Mouse (Mus musculus) heart, adult 2 months (tissue): ENCODE measurements around the gene Scgn. TPM values are rescaled to one million over a fixed set of nuclear protein-coding genes. Genes with fewer than 3 reads are reported as not detected.

ENCODE experiments used
- DNase-seq, 2 experiments: peaks; one replicate each; pipeline ENCODE4 v3.0.0; 2021
- H3K27ac ChIP-seq: fragments of 200-600 bp; 2 replicates; pipeline ENCODE4 v1.8.1; 2022
- H3K27me3 ChIP-seq: fragments of 200-500 bp; 2 replicates; pipeline ENCODE4 v1.6.1; 2012; ENCODE audit warnings: mild to moderate bottlenecking, low read length, inconsistent platforms, mixed read lengths; ENCODE audit not compliant: control insufficient read depth, insufficient read depth
- H3K36me3 ChIP-seq: fragments of 200-500 bp; 2 replicates; pipeline ENCODE4 v1.6.1; 2012; ENCODE audit warnings: low read length, inconsistent platforms; ENCODE audit not compliant: control insufficient read depth, insufficient read depth
- H3K4me1 ChIP-seq: fragments of 200-500 bp; 2 replicates; pipeline ENCODE4 v1.6.1; 2011; ENCODE audit warnings: low read length; ENCODE audit not compliant: control insufficient read depth, insufficient read depth
- H3K4me3 ChIP-seq: fragments of 200-600 bp; 2 replicates; pipeline ENCODE4 v1.8.1; 2022
- H3K79me2 ChIP-seq: fragments of 200-500 bp; replicated peaks from 2 replicates; pipeline ENCODE4 v1.6.1; 2012; ENCODE audit warnings: mild to moderate bottlenecking, inconsistent platforms, low read length, moderate library complexity, mixed read lengths; ENCODE audit not compliant: control insufficient read depth, insufficient read depth
- H3K9ac ChIP-seq: fragments of 200-500 bp; 2 replicates; pipeline ENCODE4 v1.6.1; 2012; ENCODE audit warnings: low read depth, mild to moderate bottlenecking, control low read depth, inconsistent platforms, low read length, mixed read lengths
- CTCF ChIP-seq: fragments of 200-600 bp; IDR thresholded peaks from 2 replicates; pipeline ENCODE4 v1.8.1; 2022; ENCODE audit warnings: antibody characterized with exemption, mild to moderate bottlenecking, moderate library complexity
- EP300 ChIP-seq: fragments of 200-500 bp; IDR thresholded peaks from 2 replicates; pipeline ENCODE4 v1.6.1; 2011; ENCODE audit warnings: low read depth, low read length, control low read depth; ENCODE audit not compliant: insufficient read depth
- POLR2A ChIP-seq: fragments of 200-500 bp; IDR thresholded peaks from 2 replicates; pipeline ENCODE4 v1.6.1; 2011; ENCODE audit warnings: mild to moderate bottlenecking, low read depth, low read length, control low read depth; ENCODE audit not compliant: insufficient read depth
- WGBS: fragments of 180-500 bp; shearing (Covaris S2); methylation state at CpG from one replicate; pipeline ENCODE4 v1.1.7; 2018; 5-methylcytosine and 5-hydroxymethylcytosine counted together
- intact Hi-C: fragments of 180-260 bp; cut with DNase I; formaldehyde crosslinking; loops from one replicate; pipeline ENCODE4 v1.15.1; 2025
- long read RNA-seq: library from polyadenylated mRNA; stranded (forward); transcript quantifications from one replicate; pipeline ENCODE4 v2.0.0, GENCODE M21; 2021
- polyA plus RNA-seq: library from polyadenylated mRNA; depleted of rRNA; stranded (reverse); fragments of >200 nt; gene quantifications from 2 replicates; pipeline ENCODE4 v1.2.3, GENCODE M21; 2012; rRNA removed
- total RNA-seq, 2 experiments: library from RNA; stranded (reverse); gene quantifications; 2 replicates each; pipeline ENCODE4 v1.2.3; 2021

Scgn gene
- not detected for total RNA-seq
- polyA plus RNA-seq: not detected in 2 replicates
- long read RNA-seq: 0 reads

GRCm38 (mm10) chr13:23990928-23991327, at the start of gene Scgn:
Gene Scgn (minus strand): TSS chr13:23991214.
- H3K36me3 ChIP-seq: no peaks in the 10 kb centered on the region
- H3K27me3 ChIP-seq: peaks cover 2% of the 10 kb centered on the region; the same call in 1 of the 2 replicates

GRCm38 (mm10) chr13:24040221-24040620, 49.2 kb upstream of the Scgn start:
- H3K27ac ChIP-seq: no peak overlapping the region
- H3K9ac ChIP-seq: no peak overlapping the region
- 69% methylated on average over 7 of the region's 7 CpGs for WGBS
- no peaks in the 10 kb centered on the region for H3K79me2 ChIP-seq
- no peaks in the 10 kb centered on the region for H3K36me3 ChIP-seq
- H3K4me3 ChIP-seq: no peak overlapping the region
- intact Hi-C loops: no loop called here
- no peaks in the 10 kb centered on the region for H3K27me3 ChIP-seq
- DNase-seq: no peak
- TF ChIP-seq EP300 (no peak), POLR2A (no peak), CTCF (no peak)
- no peaks in the 10 kb centered on the region for H3K4me1 ChIP-seq

More at GRCm38 (mm10) chr13:23990928-23991327, at the start of gene Scgn:
- Histone ChIP-seq H3K79me2 (no peaks in the 10 kb centered on the region), H3K4me3 (no peak within 1 kb of the TSS), H3K9ac (no peak within 1 kb of the TSS), H3K27ac (no peak within 1 kb of the TSS), H3K4me1 (no peaks in the 10 kb centered on the region)
- DNase-seq: peak; percentile 23 to 48
- TF ChIP-seq CTCF (no peak), POLR2A (no peak), EP300 (no peak)
- intact Hi-C loops: no loop called here
- 3% methylated on average over 20 of the region's 20 CpGs for WGBS

- 50% methylated on average over 3 of the region's 3 CpGs for WGBS
- no peaks in the 10 kb centered on the region for H3K79me2 ChIP-seq
- TF ChIP-seq CTCF (no peak), EP300 (no peak), POLR2A (no peak)
- H3K27me3 ChIP-seq: no peaks in the 10 kb centered on the region
- no peak overlapping the region for H3K9ac ChIP-seq
- no peaks in the 10 kb centered on the region for H3K4me1 ChIP-seq
- DNase-seq: peak in 1 of 2 experiments; percentile 14
- intact Hi-C loops: no loop called here
- H3K4me3 ChIP-seq: no peak overlapping the region
- H3K36me3 ChIP-seq: no peaks in the 10 kb centered on the region
- H3K27ac ChIP-seq: no peak overlapping the region
These were observed 46.5 kb upstream of the Scgn start for GRCm38 (mm10) chr13:24037502-24037901.

- no peak overlapping the region for H3K27ac ChIP-seq
- no peaks in the 10 kb centered on the region for H3K79me2 ChIP-seq
- no peaks in the 10 kb centered on the region for H3K4me1 ChIP-seq
- no peak for TF ChIP-seq CTCF
- TF ChIP-seq EP300: no peak
- no peak overlapping the region for H3K4me3 ChIP-seq
- intact Hi-C loops: no loop called here
- no peak overlapping the region for H3K9ac ChIP-seq
- DNase-seq: no peak
- H3K36me3 ChIP-seq: no peaks in the 10 kb centered on the region
- no peaks in the 10 kb centered on the region for H3K27me3 ChIP-seq
- WGBS: 42% methylated on average over 18 of the region's 18 CpGs
These were observed 45.1 kb upstream of the Scgn start for GRCm38 (mm10) chr13:24036150-24036549.

- Histone ChIP-seq H3K4me3 (no peak overlapping the region), H3K27ac (no peak overlapping the region), H3K9ac (no peak overlapping the region), H3K27me3 (no peaks in the 10 kb centered on the region), H3K4me1 (no peaks in the 10 kb centered on the region), H3K36me3 (no peaks in the 10 kb centered on the region), H3K79me2 (no peaks in the 10 kb centered on the region)
- TF ChIP-seq EP300 (no peak), CTCF (peak; percentile 67)
- intact Hi-C loops: loop anchor here (5.0 kb wide), 2 partner anchors 255 to 270 kb away; partner anchors contain the start of gene Carmil1
- no peak for DNase-seq
- 41% methylated on average over 5 of the region's 5 CpGs for WGBS
These were observed 36.5 kb upstream of the Scgn start for GRCm38 (mm10) chr13:24027191-24028170.

DNA sequence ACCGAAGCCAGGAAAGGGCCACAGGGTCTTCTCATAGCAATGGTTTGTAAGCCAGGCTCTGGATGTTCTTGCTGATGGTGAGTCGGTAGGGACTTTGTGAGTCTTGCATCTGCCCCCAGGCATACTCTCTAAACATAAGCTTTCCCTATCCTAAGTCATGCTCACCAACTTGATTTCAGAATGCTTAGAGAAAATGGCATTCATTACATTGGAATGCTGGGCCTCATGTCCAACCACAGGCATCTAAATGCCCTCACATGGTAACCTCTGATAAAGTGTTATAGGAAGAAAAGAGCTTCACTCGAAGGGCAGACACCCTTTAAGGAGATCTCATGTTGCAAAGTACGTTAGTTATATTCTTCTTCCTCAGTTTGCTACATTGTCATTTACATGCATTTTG, 27.5 kb upstream of the Scgn start:
- intact Hi-C loops: no loop called here
- DNase-seq: no peak
- H3K36me3 ChIP-seq: no peaks in the 10 kb centered on the region
- H3K4me1 ChIP-seq: no peaks in the 10 kb centered on the region
- TF ChIP-seq CTCF (no peak), EP300 (no peak), POLR2A (no peak)
- H3K79me2 ChIP-seq: no peaks in the 10 kb centered on the region
- H3K27me3 ChIP-seq: no peaks in the 10 kb centered on the region
- no peak overlapping the region for H3K4me3 ChIP-seq
- no peak overlapping the region for H3K9ac ChIP-seq
- H3K27ac ChIP-seq: no peak overlapping the region
- 82% methylated on average over 4 of the region's 4 CpGs for WGBS
